Mouse (Mus musculus) gastrocnemius, postnatal 10 days (tissue): ENCODE data around the gene Adora3. TPM values are rescaled to one million over a fixed set of nuclear protein-coding genes. Genes with fewer than 3 reads are reported as not detected.

Source experiments
- DNase-seq: peaks from one replicate; pipeline ENCODE4 v3.0.0; 2021; ENCODE audit warnings: mixed read lengths
- total RNA-seq, 2 experiments: library from RNA; stranded (reverse); gene quantifications; 2 replicates each; pipeline ENCODE4 v1.2.3; 2021

Gene Adora3
- total RNA-seq, 2 experiments from 2014 or later, result 0.19 to 0.29 TPM

GRCm38 (mm10) chr3:105876022-105876421 lies 5.4 kb downstream of the Adora3 start:
- peak; percentile 32 for DNase-seq

GRCm38 (mm10) chr3:105877252-105877803 lies 6.7 kb downstream of the Adora3 start:
- DNase-seq, result no peak

- DNase-seq, result no peak
These were observed 7.3 kb downstream of the Adora3 start for GRCm38 (mm10) chr3:105877919-105878318.

- DNase-seq, result no peak
These were observed 8.1 kb downstream of the Adora3 start for GRCm38 (mm10) chr3:105878751-105879150.

GRCm38 (mm10) chr3:105880419-105880818 lies 9.8 kb downstream of the Adora3 start:
- DNase-seq, result no peak

GRCm38 (mm10) chr3:105882105-105882504 lies 11.4 kb downstream of the Adora3 start:
- DNase-seq, result no peak

GRCm38 (mm10) chr3:105883111-105883510 lies 12.5 kb downstream of the Adora3 start:
- DNase-seq, result no peak

GRCm38 (mm10) chr3:105888961-105889360 lies 18.3 kb downstream of the Adora3 start:
- DNase-seq, result no peak

- DNase-seq, result no peak
These were observed 19.6 kb downstream of the Adora3 start for GRCm38 (mm10) chr3:105890220-105890619.

GRCm38 (mm10) chr3:105891141-105891540 lies 20.5 kb downstream of the Adora3 start:
- DNase-seq, result no peak

GRCm38 (mm10) chr3:105891760-105892571 lies 21.3 kb downstream of the Adora3 start:
- DNase-seq, result no peak

GRCm38 (mm10) chr3:105892572-105893495 lies 22.2 kb downstream of the Adora3 start:
- DNase-seq, result no peak

GRCm38 (mm10) chr3:105893941-105894391 lies 23.3 kb downstream of the Adora3 start:
- peak; percentile 48 for DNase-seq

- peak; percentile 89 for DNase-seq
These were observed 24.2 kb downstream of the Adora3 start for GRCm38 (mm10) chr3:105894601-105895592.

- DNase-seq, result no peak
These were observed 26.2 kb downstream of the Adora3 start for GRCm38 (mm10) chr3:105896811-105897210.

- peak; percentile 40 for DNase-seq
These were observed 27.7 kb downstream of the Adora3 start for GRCm38 (mm10) chr3:105898325-105898724.

- DNase-seq, result no peak
These were observed 28.2 kb downstream of the Adora3 start for GRCm38 (mm10) chr3:105898861-105899260.

- DNase-seq, result peak; percentile 83
These were observed 28.9 kb downstream of the Adora3 start for GRCm38 (mm10) chr3:105899394-105900147.

GRCm38 (mm10) chr3:105900266-105900665 lies 29.6 kb downstream of the Adora3 start:
- no peak for DNase-seq

- no peak for DNase-seq
These were observed 30.1 kb downstream of the Adora3 start for GRCm38 (mm10) chr3:105900716-105901115.

GRCm38 (mm10) chr3:105901468-105901867 lies 30.8 kb downstream of the Adora3 start:
- DNase-seq, result no peak
